Mouse (Mus musculus) stomach, postnatal 0 days (tissue): ENCODE measurements at regions not wholly inside any gene's neighbourhood (a gene's known extent, or its start where the extent isn't known, plus 50 kb on each side); places are given as distances from the start of the nearest gene placed in this dataset.

Experiments used
- CTCF ChIP-seq: IDR thresholded peaks from 2 replicates; pipeline ENCODE4 v1.5.1; 2016; ENCODE audit warnings: antibody characterized with exemption, low read depth, mild to moderate bottlenecking, moderate library complexity
- EP300 ChIP-seq: optimal IDR thresholded peaks from 2 replicates; pipeline ENCODE3; 2016; ENCODE audit warnings: antibody characterized with exemption

GRCm38 (mm10) chr5:91783966-91784365 lies 178.9 kb downstream of the Rchy1 start:
- TF ChIP-seq CTCF = no peak
- no peak for TF ChIP-seq EP300
